Mouse (Mus musculus) induced T-regulatory cell, adult 2 months (primary cell): ENCODE results near the gene Cbx4.
"Not testable (repeated sequence)": the region's sequence is repeated elsewhere in the genome, so short reads cannot be mapped to it uniquely, and the experiment has no call there.

ENCODE experiments used
- DNase-seq: peaks from one replicate; pipeline ENCODE4 v3.0.0-alpha.2; 2012; ENCODE audit warnings: low read depth

Cbx4 gene

DNA sequence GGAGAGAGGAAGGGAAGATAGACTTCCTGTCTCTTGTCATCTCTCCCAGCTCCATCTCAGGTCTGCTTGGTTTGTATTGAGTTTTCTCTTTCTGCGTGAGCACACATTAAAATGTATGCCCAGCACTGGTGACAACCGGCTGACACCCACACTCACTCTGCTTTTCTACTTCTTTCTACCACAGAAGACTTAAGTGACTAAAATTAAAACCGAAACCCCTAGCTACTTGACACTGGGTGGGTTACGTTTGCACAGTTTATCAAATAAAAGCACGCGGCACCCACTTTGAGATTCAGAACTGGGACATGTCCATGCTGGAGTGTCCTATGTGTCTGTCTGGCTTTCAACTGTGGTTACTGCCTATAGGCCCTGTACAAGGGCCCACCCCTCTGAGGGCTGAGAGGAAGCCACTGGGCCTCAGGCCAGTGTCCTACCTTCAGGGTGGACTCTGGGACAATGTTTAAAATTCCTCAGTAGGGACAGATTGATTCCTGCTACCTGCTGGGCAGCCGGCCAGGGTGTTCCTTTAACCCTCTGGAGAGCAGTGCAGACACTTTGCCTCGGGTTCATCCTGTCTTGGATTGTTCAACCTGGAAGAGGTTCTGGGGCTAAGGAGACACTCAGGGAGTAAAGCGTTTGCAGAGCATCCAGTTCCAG lies 23.5 kb upstream of the Cbx4 start:
- DNase-seq: peak; percentile 84

DNA sequence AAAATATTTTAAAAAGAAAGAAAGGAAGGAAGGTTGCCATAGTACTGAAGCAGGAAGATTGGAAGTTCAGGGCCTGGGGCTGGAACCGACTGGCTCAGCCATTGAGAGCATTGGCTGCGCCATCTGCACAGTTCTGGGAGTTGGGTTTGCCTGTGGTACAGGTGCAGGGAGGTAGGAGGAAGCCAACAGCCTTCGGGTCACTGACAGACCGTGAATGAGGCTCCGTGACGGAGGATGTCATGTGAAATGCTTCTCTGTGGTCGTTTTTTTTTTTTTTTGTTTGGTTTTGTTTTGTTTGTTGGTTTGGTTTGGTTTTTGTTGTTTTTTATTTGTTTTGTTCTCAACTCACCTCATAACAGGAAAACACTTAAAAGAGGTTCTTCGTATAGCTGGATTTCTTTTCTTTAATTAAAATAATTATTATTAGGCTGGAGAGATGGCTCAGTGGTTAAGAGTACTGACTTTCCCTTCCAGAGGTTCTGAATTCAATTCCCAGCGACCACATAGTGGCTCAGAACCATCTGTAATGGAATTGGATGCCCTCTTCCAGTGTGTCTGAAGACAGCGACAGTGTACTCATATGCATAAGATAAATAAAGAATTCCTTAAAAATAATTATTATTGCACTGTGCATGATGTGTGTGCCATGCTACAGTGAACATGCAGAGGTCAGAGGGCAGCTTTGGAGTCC lies 22.7 kb upstream of the Cbx4 start:
- peak; percentile 80 for DNase-seq

DNA sequence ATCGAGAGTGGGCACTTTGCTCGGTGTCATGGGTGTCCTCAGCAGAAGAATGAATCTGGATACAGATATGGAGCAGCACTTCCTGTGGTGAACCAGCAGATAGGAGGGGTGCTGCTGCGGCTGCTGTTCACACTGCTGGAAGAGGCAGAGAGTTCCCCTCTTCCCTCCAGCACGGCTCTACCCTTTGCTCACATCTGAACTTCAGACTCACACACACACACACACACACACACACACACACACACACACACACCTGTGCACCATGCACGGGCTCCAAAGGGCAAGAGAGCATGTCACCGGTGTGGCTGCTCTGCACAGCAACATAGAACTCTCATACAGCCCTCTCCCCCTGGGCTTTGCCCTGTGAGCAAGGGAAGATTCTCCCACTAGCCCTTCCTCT lies 20.3 kb upstream of the Cbx4 start:
- DNase-seq: peak; percentile 52

DNA sequence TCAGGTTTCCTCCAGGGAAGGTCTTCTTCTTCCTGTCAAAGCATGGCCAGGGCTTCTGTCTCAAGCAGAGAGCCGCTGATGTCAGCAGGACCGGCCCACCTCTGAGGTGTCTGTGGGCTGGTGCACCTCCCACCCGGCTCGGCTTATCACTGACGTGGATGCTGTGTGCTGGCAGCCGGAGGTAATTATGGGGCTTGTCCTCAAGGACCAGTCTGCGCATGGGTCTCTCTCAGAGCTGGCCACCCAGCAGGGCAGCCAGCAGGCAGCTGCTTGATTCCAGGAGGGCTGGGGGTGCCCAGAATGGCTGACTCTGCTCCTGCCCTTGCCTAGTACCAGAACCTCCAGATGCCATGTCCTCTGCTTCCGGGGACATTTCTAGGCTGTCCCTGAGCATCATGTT lies 19.7 kb upstream of the Cbx4 start:
- DNase-seq: no peak

DNA sequence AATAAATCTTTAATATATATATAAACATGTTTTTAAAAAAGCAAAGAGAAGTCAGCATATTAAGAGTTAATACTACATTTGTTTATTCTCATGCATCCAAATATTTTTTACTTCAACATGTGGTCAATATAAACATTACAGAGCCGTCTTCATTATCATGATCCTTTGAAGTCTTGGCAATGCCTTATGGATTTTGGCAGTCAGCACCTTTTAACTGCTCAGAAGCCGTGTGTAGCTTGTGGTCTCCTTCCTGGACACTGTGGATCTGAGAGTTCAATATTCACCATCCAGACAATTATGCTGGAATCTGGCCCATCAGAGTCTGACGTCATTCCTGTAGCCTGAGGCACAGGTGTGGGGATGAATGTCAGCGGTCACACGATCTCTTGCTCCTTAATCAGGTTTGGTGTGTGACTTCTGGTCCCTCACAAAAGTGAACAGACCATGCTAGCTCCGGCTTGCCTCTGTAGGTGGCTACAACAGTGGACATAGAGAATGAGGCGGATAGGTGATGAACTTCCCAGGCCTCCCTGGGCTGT lies 19.1 kb upstream of the Cbx4 start:
- no peak for DNase-seq

DNA sequence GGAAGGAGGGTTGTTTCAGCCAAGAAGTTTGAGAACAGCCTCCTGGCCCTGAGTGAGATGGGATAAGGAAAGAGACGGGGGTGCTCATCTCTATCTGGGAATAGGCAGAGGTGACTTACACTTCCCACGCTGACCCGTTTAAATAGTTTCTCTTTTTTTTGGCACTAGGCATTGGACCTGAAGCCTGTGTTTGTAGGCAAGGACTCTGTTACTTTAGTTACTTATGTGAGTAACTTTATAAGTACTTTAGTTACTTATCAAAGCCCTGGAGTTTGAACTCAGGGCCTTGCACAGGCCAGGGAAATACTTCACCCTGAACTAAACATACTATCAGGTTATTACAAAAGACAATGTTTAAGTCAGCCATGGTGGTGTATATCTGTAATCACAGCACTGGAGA lies 18.0 kb upstream of the Cbx4 start:
- no peak for DNase-seq

DNA sequence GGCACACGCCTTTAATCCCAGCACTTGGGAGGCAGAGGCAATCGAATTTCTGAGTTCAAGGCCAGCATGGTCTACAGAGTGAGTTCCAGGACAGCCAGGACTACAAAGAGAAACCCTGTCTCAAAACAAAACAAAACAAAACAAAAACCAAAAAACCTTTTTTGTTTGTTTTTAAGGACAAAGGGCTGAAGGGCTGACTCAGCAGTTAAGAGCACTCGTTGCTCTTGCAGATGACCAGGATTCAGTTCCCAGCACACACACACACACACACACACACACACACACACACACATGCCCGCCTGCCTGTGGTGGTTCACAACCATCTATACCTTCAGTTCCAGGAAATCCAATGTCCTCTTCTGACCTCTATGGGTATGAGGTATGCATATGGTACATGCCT lies 14.3 kb upstream of the Cbx4 start:
- not testable (repeated sequence) for DNase-seq

DNA sequence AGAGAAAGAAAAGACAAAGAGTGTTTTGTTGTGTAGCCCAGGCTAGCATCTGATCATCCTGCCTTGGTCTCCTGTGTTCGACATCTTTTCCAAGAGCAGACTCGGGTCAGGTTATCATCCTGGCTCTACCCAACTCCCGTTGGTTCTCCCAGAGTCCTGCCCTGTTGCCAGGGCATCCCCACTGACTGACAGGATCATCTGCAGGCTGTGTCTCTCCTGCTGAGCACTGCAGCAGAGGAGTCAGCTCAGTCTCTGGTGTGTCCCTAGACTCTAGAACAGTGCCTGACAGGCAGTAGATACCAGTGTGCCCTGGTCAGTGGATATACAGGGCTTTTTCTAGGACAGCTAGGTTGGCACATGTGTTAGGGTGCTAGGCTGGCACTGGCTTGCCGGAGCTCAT lies 12.2 kb upstream of the Cbx4 start:
- no peak for DNase-seq

DNA sequence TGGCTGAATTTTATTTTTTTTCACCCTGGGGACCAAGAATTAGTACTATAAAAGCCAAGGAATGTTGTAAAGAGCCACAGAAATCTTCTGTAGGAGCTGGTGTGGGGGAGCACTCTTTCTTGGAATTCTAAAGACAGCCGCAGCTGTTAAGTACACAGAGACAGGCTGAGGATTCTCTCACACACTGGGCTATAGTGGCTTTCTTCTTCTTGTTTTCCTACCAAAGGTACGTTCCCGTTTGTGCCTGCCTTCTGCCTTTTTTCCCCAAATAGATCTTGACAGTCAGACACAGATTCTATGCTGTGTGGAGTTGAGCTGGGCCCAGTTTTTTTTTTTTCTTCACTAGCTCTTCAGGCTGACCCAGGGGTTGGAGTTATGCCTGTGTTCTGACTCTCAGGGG lies 9.4 kb upstream of the Cbx4 start:
- DNase-seq: no peak

DNA sequence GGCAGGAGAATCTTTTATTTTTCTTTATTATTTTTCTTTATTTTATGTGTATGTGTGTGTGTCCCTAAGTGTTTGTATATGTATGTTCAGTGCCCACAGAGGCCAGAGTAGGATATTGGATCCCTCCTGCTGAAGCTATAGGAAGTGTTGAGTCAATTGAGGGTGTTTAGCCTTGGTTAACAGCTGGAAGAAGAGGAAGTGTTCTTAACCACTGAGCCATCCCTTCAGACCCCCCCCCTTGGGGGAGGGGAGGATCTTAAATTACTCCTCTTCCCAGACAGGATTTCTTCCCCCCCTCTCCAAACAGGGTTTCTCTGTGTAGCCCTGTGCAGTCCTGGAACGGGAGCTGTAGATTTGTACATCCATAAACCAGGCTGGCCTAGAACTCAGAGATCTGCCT lies 7.3 kb upstream of the Cbx4 start:
- DNase-seq: no peak

DNA sequence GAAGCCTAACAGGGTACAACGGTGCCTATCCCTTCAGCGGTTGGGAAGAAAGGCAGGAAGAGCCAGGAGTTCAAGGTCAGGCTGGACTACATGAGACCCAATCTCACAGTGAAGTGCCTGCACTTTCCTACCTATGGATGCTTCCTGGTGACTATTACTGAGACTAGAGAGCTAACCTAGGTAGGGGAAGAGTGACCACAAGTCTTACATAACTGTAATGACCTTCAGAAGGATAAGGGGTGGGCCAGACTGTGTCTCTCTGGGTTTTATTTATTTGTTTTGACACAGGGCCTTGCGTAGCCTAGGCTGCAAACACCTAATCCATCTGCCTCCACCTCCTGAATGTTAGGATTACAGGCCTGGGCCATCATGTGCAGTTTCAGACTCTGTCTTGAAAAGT lies 6.3 kb upstream of the Cbx4 start:
- peak; percentile 20 for DNase-seq

DNA sequence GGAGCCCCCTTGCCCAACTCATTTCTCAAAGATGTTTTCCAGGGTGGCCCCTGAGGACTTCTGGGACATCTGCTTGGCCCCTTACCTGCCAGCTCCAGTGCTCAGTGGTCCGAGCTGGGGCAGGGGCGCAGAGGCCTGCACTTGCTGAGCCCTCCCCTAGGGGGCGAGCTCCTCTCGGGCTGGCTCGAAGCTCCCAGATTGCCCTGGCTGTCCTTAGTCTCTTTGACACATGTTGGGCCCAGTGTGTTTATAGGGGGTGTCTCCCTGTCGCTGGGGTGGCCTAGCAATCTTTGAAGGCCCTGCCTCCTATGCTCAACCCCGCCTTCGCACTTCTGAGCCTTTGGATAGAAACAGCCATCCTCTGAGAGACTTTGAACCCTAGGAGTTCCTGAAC lies 5.6 kb upstream of the Cbx4 start:
- DNase-seq: peak; percentile 80

DNA sequence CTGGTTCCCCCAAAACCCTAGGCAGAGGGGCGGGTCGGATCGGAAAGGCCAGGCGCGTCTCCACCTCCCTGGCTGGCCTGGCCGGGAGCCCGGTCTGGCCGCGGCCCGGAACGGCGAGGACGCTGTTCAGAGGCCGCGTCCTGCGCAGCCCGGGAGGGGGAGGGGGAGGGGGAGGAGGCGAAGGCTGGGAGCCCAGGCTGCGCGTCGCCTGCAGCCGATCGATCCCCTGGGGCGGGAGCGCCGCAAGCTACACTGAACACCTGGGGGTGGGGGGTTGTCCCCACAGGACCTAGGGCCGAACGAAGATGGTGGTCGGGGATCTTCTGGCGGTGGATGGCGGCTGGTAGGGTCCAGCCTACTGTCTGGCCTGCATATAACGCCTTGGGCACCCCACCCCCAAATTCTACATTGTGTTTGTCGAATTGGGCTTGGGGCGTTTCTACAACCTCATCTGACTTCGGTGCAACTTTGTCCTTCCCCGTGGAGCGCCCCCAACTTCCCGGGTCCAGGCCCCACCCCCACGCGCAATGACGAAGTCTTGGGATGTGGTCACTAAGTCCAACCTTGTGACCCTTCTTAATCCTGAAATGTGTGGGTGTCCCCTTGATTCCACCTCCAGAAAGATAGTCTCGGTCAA lies 5.1 kb upstream of the Cbx4 start:
- peak; percentile 68 for DNase-seq

DNA sequence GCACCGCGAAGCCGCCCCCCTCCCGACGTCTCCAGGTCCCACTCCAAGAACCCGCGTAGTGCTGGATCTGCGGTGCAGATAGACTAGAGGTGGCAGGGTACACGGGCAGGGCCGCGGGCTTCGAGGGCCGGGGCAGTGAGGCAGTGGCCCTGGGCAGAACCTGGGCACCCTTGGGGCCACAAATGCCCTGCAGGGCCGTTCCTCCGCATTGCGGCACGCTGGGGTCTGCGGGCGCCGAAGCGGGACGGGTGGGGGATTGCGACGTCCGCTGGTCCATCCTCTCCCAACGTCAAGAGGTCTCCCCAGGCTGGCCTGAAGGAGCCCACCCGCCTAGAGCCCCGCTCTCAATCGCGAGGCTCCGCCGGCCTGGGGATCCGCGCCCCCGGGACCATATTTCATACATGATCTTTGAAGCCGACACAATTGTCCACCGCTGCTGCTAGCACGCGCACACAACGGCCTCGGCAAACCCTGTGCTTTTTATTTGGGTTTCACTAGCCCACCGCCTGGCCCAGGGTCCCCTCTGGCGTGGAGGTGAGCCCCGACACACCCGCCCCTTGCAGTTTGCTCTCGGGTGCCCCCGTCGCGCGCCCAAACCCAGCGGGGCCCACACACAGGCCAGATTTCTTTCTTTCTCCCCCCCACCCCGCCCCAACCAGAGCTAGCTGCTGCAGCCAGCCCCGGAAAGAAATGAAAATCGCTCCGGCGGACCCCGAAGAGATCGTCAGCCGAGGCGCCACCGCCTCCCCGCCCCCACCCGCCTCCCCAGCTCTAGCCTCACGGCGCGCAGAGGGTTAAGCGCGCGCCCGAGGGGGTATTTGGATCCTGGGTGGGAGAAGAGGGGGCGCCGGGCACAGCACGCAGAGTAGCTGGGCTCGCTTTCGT lies 4.3 kb upstream of the Cbx4 start:
- peak; percentile 52 for DNase-seq

DNA sequence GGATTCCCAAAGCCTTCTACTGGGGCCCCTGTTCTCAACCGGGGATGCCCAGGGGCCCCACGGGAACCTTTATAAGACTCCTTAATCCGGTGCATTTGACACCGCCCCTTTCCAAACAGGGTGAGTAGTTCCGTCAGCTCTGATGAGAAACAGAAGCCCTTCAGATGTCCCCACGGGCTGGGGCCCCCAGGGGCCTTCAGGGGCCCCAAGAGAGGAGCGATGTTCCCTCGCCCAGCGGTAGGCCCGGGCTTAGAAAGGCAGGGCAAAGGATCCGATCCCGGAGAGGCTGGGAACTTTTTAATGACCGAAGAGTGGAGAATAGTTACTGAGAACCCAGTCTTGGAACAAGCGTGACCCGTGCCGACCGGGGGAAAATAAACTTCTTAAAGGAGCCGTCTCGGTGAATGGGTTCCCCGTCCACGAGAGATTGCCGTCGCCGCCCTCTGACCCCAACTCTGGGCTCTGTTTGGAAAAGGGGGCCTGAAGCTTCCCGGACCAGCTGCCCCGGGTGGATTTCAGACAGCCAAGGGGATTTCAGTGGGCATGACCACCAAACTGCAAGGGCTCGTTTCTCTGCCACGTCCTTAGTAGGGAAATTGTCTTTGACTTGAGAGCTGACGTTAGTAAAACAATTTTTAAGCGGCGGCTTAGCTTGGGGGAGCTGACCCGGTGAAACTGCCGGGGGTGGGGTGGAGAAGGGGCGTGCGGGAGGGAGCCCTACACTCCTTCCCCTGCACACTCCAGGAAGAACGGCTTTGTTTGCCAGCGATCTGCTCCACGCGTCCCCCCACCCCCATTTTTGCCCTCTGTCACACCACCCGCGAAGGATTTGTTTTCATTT lies 3.4 kb upstream of the Cbx4 start:
- peak; percentile 85 for DNase-seq

DNA sequence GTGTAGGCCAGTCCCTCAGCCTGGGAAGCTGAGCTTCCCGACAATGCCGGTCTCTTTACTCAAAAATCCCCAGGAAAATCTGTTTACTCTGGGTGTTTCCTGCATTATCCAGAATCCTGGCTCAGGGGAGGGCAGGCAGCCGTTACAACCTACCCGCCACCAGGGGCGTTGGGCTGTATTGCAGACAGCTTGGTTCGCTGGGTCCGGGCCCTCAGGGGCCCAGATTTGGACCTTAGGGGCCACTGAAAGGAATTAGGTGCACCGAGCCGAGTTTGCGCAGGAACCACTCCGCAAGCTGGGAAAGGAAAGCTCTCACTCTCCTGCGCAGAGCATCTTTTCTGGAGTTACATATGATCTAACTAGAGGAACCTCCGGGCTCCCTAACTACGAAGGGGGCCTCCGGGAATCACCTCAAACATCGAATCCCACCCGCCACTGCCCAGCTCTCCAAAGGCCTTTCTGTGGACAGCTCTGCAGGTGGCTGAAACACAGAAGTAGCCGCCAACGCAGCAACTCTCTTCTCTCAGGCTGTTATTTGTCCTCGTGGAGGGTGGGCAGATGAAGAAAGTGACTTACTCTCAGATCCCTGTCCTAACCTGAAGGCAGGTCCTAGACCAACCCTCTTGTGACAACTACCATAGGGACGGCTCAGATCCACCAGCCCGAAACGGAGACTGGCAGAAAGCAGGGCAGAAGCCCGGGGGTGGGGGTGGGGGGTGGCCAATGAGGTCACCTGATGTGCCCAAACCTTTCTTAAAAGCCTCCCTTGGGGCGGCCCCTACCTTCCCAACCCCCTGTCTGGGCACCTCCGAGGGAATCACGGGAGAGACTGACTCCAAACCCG lies 2.6 kb upstream of the Cbx4 start:
- peak; percentile 70 for DNase-seq

DNA sequence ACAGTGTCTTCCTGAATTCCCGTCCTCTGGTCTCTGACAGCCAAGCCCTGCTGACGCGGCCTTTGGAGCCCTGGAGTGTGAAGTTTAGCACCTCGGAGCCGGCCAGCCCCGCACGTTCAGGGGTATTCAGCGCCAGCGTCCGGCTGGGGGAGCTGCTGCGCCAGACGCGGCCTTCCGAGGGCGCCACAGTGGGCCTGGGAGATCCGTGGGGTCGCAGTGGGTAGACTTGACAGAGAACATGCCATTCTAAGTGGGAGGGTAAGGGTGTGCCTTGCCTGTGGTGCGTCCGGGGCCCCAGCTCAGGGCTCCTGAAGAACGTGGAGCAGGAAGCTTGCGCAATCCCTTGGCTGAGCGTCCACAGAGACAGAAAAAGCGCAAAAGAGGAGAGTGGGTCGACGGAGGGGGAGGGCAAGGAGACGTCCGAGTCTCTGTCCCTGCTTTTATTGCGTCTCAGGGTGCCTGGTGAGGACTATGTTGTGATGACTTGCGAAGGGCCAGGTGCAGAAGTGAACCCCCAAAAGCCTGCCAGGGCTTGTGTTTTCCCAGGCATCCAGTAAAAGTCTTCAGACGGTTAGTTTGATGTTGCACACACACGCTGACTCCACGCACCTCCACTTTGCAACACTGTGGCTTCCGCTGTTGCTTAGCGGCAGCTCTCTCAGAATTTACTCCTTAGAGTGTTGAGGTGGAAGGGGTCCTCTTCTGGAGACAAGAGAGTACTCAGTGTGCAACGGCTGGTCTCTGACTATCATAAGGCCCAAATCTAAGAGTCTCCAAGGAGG lies 1.5 kb upstream of the Cbx4 start:
- DNase-seq: peak; percentile 66

DNA sequence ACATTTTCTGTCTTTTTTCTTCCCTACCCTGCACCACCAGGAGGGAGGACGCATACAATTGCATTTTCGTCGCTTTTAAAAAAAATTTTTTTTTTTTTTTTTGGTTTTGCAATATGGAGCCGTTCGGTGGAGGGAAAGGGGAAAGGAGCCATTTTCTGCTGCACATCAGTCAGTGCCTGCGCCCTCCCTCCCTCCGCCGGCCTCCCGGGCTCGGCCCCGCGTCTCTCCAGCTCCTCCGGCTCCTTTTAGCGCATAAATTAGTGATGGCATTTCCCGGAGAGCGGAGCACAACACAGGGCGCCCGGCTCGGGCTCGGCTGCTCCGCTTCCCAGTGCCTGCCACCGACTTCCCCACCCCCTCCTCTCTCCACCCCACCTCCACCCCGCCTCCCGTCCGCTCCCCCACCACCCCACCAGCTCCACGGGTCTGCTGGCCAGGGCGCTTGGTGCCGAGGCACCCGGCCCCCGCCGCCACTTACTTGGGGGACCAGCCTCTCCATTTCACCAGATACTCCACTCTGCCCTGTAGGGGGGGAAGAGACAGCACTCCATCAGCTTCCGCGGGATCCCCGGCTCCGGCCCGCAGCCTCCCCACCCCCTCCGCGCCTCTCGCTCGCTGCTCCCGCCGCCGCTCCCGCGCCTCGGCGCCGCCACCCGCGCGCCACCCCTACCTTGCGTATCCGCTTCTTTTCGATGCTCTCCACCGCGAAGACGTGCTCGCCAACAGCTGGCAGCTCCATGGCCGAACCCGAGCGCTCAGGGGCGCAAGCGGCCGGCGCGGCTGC lies 550 bp downstream of the Cbx4 start:
- DNase-seq: peak; percentile 80
